Mouse (Mus musculus): Measurements from ENCODE around the gene Abi2.

- TF ChIP-seq BHLHE40 (IDR thresholded peaks at IDR 0.05; ENCODE audit: borderline replicate concordance, low read depth, low read length) (no peak), MAX (IDR thresholded peaks at IDR 0.05; ENCODE audit: low read length) (no peak), MAZ (IDR thresholded peaks at IDR 0.05; ENCODE audit: low read depth, low read length) (no peak), SIN3A (IDR thresholded peaks at IDR 0.05; ENCODE audit: low read length) (no peak), POLR2A (IDR thresholded peaks at IDR 0.05; ENCODE audit: control insufficient read depth in 1 of 2, insufficient read depth in 1 of 2, low read depth in 1 of 2, low read length in 2 of 2, poor library complexity in 1 of 2) (no peak), CTCF (IDR thresholded peaks at IDR 0.05 in 2 of 3, conservative IDR thresholded peaks at IDR 0.05 in 1 of 3; ENCODE audit: control insufficient read depth in 1 of 3, insufficient read depth in 1 of 3, low read depth in 2 of 3, low read length in 3 of 3, poor library complexity in 1 of 3, severe bottlenecking in 1 of 3) (no peak), UBTF (IDR thresholded peaks at IDR 0.05; ENCODE audit: borderline replicate concordance, insufficient read depth, low read depth, low read length) (no peak), TBP (IDR thresholded peaks at IDR 0.05; ENCODE audit: low read depth, low read length) (no peak)
These were observed 121.2 kb downstream of the Abi2 start for GRCm38 (mm10) chr1:60530636-60531035.

Data from MEL (cell line).